Mouse (Mus musculus) cortical plate, adult 2 months (tissue): ENCODE data around the gene Pcdh7. TPM values are rescaled to one million over a fixed set of nuclear protein-coding genes. Genes with fewer than 3 reads are reported as not detected.
"Not testable (repeated sequence)": the region's sequence is repeated elsewhere in the genome, so short reads cannot be mapped to it uniquely, and the experiment has no call there.

ENCODE experiments used
- H3K27ac ChIP-seq: fragments of 200-500 bp; 2 replicates; pipeline ENCODE4 v1.5.1; 2012; ENCODE audit warnings: low read length, control low read depth, inconsistent platforms; ENCODE audit not compliant: insufficient read depth
- H3K4me1 ChIP-seq: fragments of 200-500 bp; 2 replicates; pipeline ENCODE4 v1.6.1; 2011; ENCODE audit warnings: low read length; ENCODE audit not compliant: control insufficient read depth, insufficient read depth
- H3K4me3 ChIP-seq: fragments of 200-500 bp; 2 replicates; pipeline ENCODE4 v1.5.1; 2011; ENCODE audit warnings: mild to moderate bottlenecking, low read length, control low read depth; ENCODE audit not compliant: insufficient read depth
- CTCF ChIP-seq: fragments of 200-500 bp; IDR thresholded peaks from 2 replicates; pipeline ENCODE4 v1.5.1; 2011; ENCODE audit warnings: mild to moderate bottlenecking, control low read depth, low read length; ENCODE audit not compliant: insufficient read depth; ENCODE audit errors: extremely low read depth
- POLR2A ChIP-seq: fragments of 200-500 bp; IDR thresholded peaks from 2 replicates; pipeline ENCODE4 v1.6.1; 2011; ENCODE audit warnings: mild to moderate bottlenecking, low read length, control low read depth; ENCODE audit not compliant: insufficient read depth; ENCODE audit errors: extremely low read depth
- polyA plus RNA-seq: library from polyadenylated mRNA; depleted of rRNA; stranded (reverse); fragments of >200 nt; gene quantifications from 2 replicates; pipeline ENCODE4 v1.2.3, GENCODE M21; 2012

Pcdh7 gene
- polyA plus RNA-seq, 1 experiment: 44.2 TPM

DNA sequence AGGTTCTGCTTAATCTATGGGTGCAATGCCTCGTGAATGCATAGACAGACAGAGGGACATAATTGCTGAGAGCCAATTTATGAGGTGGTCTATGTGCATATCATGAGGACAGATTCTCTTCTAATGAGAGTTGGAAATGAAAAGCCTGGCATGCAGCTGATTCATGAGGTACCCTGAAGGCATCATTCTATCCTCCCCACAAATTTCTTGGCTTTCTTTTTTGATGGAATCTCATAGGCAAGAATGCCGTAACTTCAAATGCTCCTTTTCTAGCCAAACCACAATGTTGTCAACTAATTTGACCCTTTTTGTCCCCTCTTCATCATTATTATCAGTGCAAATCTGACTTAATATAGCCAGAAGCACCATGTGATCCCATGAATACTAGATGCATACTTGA, 426.1 kb downstream of the Pcdh7 start:
- no peak for TF ChIP-seq CTCF
- TF ChIP-seq POLR2A: no peak
- Histone ChIP-seq H3K4me3 (no peak overlapping the region), H3K4me1 (no peaks in the 10 kb centered on the region), H3K27ac (no peak overlapping the region)

GRCm38 (mm10) chr5:58153966-58154365, 436.2 kb downstream of the Pcdh7 start:
- Histone ChIP-seq H3K27ac (no peak overlapping the region), H3K4me3 (no peak overlapping the region), H3K4me1 (no peaks in the 10 kb centered on the region)
- TF ChIP-seq POLR2A: no peak
- TF ChIP-seq CTCF: no peak

DNA sequence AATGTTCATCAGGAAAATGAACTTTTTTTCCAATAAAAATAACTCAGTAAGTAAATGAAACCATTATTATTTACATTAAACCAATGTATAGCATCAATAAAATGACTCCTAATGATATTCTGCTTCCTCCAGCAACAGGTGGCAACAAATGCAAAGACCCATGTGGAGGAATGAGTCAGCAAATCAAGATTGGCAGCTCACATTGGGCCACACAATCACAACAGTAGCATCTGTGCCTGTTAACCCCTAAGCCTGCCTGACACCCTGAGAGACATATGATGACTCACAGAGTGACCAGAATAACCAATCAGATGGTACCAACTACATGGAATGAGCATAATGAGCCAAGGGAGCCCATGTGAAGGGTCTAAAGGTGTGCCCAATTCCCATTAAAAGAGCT, 454.5 kb downstream of the Pcdh7 start:
- Histone ChIP-seq H3K4me3 (no peak overlapping the region), H3K4me1 (no peaks in the 10 kb centered on the region), H3K27ac (no peak overlapping the region)
- TF ChIP-seq POLR2A (no peak), CTCF (no peak)

DNA sequence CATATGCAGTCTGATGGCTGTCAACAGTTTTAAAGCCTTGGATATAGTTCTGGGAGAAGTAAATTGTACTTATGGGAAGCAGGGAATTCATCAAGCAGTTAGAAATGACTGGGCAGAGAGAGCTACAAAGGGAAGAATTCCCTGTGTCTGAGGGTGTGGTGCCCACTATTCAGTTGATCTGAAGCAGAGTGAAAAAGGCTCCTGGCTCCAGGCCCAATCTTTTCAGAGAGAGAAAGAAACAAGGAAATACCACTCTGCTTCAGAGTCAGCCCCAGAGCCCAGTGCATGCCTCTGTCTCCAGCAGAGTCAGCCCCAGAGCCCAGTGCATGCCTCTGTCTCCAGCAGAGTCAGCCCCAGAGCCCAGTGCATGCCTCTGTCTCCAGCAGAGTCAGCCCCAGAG, 456.6 kb downstream of the Pcdh7 start:
- H3K27ac ChIP-seq, H3K4me3 ChIP-seq, H3K4me1 ChIP-seq: not testable (repeated sequence)

GRCm38 (mm10) chr5:58175532-58175931, 457.8 kb downstream of the Pcdh7 start:
- Histone ChIP-seq H3K27ac (no peak overlapping the region), H3K4me1 (no peaks in the 10 kb centered on the region), H3K4me3 (no peak overlapping the region)
- TF ChIP-seq CTCF (no peak), POLR2A (no peak)
